Comparison of ENCODE assay signal across 8 mouse cellular contexts in the genomic region with DNA sequence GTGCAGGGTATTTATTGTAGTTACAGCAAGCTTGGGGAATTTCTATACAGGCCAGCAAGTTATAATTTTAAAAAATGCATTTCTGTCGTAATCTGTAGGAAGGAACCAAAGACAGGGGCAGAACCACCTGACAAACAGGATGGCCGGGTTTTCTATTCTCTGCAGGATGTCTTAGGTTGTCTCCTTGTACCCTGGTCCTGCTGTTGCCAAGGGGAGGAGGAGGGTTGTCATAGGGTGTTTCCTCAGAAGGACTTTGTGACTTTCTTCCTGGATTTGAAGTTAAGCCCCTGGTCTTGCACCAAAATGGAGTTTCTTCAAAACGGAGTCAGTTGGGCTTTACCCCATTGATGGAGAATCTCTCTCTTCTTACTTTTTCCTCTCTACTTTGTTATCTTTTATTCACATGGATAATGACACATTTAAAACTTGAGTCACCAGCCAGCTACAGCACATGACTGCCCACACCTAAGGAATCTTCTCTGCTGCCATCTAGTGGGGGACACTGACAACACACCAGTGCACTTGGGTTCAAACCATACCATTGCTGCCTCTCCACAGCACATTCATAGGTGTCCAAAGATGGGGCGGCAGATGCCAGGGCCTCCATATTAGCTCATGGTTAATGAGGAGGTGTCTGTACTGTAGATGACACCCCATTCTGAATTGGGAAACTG. TPM values are rescaled to one million over a fixed set of nuclear protein-coding genes. Genes with fewer than 3 reads are reported as not detected.
DNase-seq lines count a peak whose midpoint lies in the region; ATAC-seq lines count a peak whose summit lies in the region.

No protein-coding gene starts in this region.

- 62% methylated on average over 4 of the region's 4 CpGs for WGBS in embryonic facial prominence, embryonic 14.5 days
- 57% methylated on average over 4 of the region's 4 CpGs for WGBS in heart, embryonic 12.5 days
- WGBS in kidney, embryonic 16.5 days: 66% methylated on average over 4 of the region's 4 CpGs
- 63% methylated on average over 4 of the region's 4 CpGs for WGBS in liver, embryonic 11.5 days
- WGBS in neural tube, embryonic 11.5 days: 68% methylated on average over 4 of the region's 4 CpGs
- 66% methylated on average over 4 of the region's 4 CpGs for WGBS in stomach, embryonic 14.5 days

- H3K27me3 ChIP-seq in embryonic facial prominence, embryonic 14.5 days (replicated peaks; ENCODE audit: control insufficient read depth, insufficient read depth, low read length): no peaks in the 10 kb centered on the region
- H3K27me3 ChIP-seq in heart, embryonic 12.5 days (replicated peaks): no peaks in the 10 kb centered on the region
- no peaks in the 10 kb centered on the region for H3K27me3 ChIP-seq in kidney, embryonic 16.5 days (ENCODE audit: insufficient read depth, low read length)
- no peaks in the 10 kb centered on the region for H3K27me3 ChIP-seq in liver, embryonic 11.5 days (replicated peaks; ENCODE audit: control insufficient read depth, insufficient read depth, low read length)
- no peaks in the 10 kb centered on the region for H3K27me3 ChIP-seq in neural tube, embryonic 11.5 days (ENCODE audit: control insufficient read depth, insufficient read depth, low read length)
- H3K27me3 ChIP-seq in stomach, embryonic 14.5 days (ENCODE audit: control insufficient read depth, insufficient read depth, low read length): no peaks in the 10 kb centered on the region

- H3K9me3 ChIP-seq in embryonic facial prominence, embryonic 14.5 days (ENCODE audit: control insufficient read depth, low read length): no peaks in the 10 kb centered on the region
- H3K9me3 ChIP-seq in heart, embryonic 12.5 days (replicated peaks): 0 out of 2 replicates have a peak, but pooled peaks cover 4% of the 10 kb centered on the region
- no peaks in the 10 kb centered on the region for H3K9me3 ChIP-seq in kidney, embryonic 16.5 days (ENCODE audit: low read length)
- no peaks in the 10 kb centered on the region for H3K9me3 ChIP-seq in liver, embryonic 11.5 days (ENCODE audit: control insufficient read depth, low read length)
- no peaks in the 10 kb centered on the region for H3K9me3 ChIP-seq in neural tube, embryonic 11.5 days (ENCODE audit: control insufficient read depth, low read length)
- H3K9me3 ChIP-seq in stomach, embryonic 14.5 days (ENCODE audit: control insufficient read depth, low read depth, low read length): no peaks in the 10 kb centered on the region

- no peak overlapping the region for H3K27ac ChIP-seq in embryonic facial prominence, embryonic 14.5 days (replicated peaks; ENCODE audit: low read depth, low read length)
- H3K27ac ChIP-seq in heart, embryonic 12.5 days (ENCODE audit: poor library complexity, severe bottlenecking): no peak overlapping the region
- no peak overlapping the region for H3K27ac ChIP-seq in kidney, embryonic 16.5 days (ENCODE audit: low read length)
- H3K27ac ChIP-seq in liver, embryonic 11.5 days (ENCODE audit: low read depth, low read length): no peak overlapping the region
- no peak overlapping the region for H3K27ac ChIP-seq in neural tube, embryonic 11.5 days (ENCODE audit: low read depth, low read length)
- H3K27ac ChIP-seq in stomach, embryonic 14.5 days (ENCODE audit: low read length): no peak overlapping the region

- no peak overlapping the region for H3K4me3 ChIP-seq in embryonic facial prominence, embryonic 14.5 days (ENCODE audit: low read depth, low read length)
- no peak overlapping the region for H3K4me3 ChIP-seq in heart, embryonic 12.5 days
- H3K4me3 ChIP-seq in kidney, embryonic 16.5 days (ENCODE audit: low read length): no peak overlapping the region
- H3K4me3 ChIP-seq in liver, embryonic 11.5 days (ENCODE audit: low read depth, low read length): no peak overlapping the region
- H3K4me3 ChIP-seq in neural tube, embryonic 11.5 days (ENCODE audit: low read depth, low read length): no peak overlapping the region
- no peak overlapping the region for H3K4me3 ChIP-seq in stomach, embryonic 14.5 days (ENCODE audit: low read depth, low read length)

- ATAC-seq in embryonic facial prominence, embryonic 14.5 days (ENCODE audit: low read depth): peak; percentile 65; the same call in 1 of the 2 replicates
- peak; percentile 51 for ATAC-seq in heart, embryonic 12.5 days (ENCODE audit: insufficient number of reproducible peaks, low FRiP score)
- ATAC-seq in kidney, embryonic 16.5 days (ENCODE audit: low FRiP score, low TSS enrichment): peak; percentile 49; the same call in 1 of the 2 replicates
- 0 out of 2 replicates have a peak, but pooled peaks have one; percentile 36 for ATAC-seq in liver, embryonic 11.5 days (replicated peaks; ENCODE audit: low FRiP score)
- peak; percentile 31; the same call in 1 of the 2 replicates for ATAC-seq in neural tube, embryonic 11.5 days (ENCODE audit: insufficient read depth, low FRiP score, low TSS enrichment)
- ATAC-seq in stomach, embryonic 14.5 days (ENCODE audit: insufficient number of reproducible peaks, insufficient read depth, low FRiP score, low read depth): 0 out of 2 replicates have a peak, but pooled peaks have one; percentile 46

- H3K9ac ChIP-seq in embryonic facial prominence, embryonic 14.5 days (ENCODE audit: low read depth, low read length): no peak overlapping the region
- H3K9ac ChIP-seq in heart, embryonic 12.5 days: no peak overlapping the region
- H3K9ac ChIP-seq in kidney, embryonic 16.5 days (replicated peaks; ENCODE audit: low read length): no peak overlapping the region
- no peak overlapping the region for H3K9ac ChIP-seq in liver, embryonic 11.5 days (ENCODE audit: low read depth, low read length)
- no peak overlapping the region for H3K9ac ChIP-seq in neural tube, embryonic 11.5 days (ENCODE audit: low read length)
- no peak overlapping the region for H3K9ac ChIP-seq in stomach, embryonic 14.5 days (replicated peaks; ENCODE audit: low read depth, low read length)

- peak; percentile 74 for DNase-seq in A20 (ENCODE audit: low read depth, low spot score)
- peak; percentile 81 to 87 for DNase-seq in adrenal gland, postnatal 36 days
- DNase-seq in embryonic facial prominence, embryonic 14.5 days (ENCODE audit: low spot score): peak; percentile 80
- no peak for DNase-seq in liver, embryonic 11.5 days (ENCODE audit: low spot score)
- peak; percentile 68 for DNase-seq in neural tube, embryonic 11.5 days (ENCODE audit: low spot score)

- no peak overlapping the region for H3K4me2 ChIP-seq in embryonic facial prominence, embryonic 14.5 days (ENCODE audit: low read depth, low read length)
- no peak overlapping the region for H3K4me2 ChIP-seq in heart, embryonic 12.5 days
- H3K4me2 ChIP-seq in kidney, embryonic 16.5 days (replicated peaks; ENCODE audit: low read depth, low read length): no peak overlapping the region
- no peak overlapping the region for H3K4me2 ChIP-seq in liver, embryonic 11.5 days
- H3K4me2 ChIP-seq in neural tube, embryonic 11.5 days (ENCODE audit: low read depth): no peak overlapping the region
- H3K4me2 ChIP-seq in stomach, embryonic 14.5 days (replicated peaks; ENCODE audit: low read depth, low read length): no peak overlapping the region

- no peaks in the 10 kb centered on the region for H3K4me1 ChIP-seq in embryonic facial prominence, embryonic 14.5 days (ENCODE audit: control insufficient read depth, insufficient read depth, low read length)
- no peaks in the 10 kb centered on the region for H3K4me1 ChIP-seq in heart, embryonic 12.5 days (replicated peaks)
- H3K4me1 ChIP-seq in kidney, embryonic 16.5 days (ENCODE audit: insufficient read depth, low read length): no peaks in the 10 kb centered on the region
- H3K4me1 ChIP-seq in liver, embryonic 11.5 days (replicated peaks; ENCODE audit: control insufficient read depth, insufficient read depth, low read length): no peaks in the 10 kb centered on the region
- H3K4me1 ChIP-seq in neural tube, embryonic 11.5 days (ENCODE audit: control insufficient read depth, insufficient read depth, low read length): no peaks in the 10 kb centered on the region
- H3K4me1 ChIP-seq in stomach, embryonic 14.5 days (ENCODE audit: control insufficient read depth, insufficient read depth, low read length): no peaks in the 10 kb centered on the region

- H3K36me3 ChIP-seq in embryonic facial prominence, embryonic 14.5 days (ENCODE audit: control insufficient read depth, insufficient read depth, low read length): no peaks in the 10 kb centered on the region
- no peaks in the 10 kb centered on the region for H3K36me3 ChIP-seq in heart, embryonic 12.5 days
- H3K36me3 ChIP-seq in kidney, embryonic 16.5 days (ENCODE audit: insufficient read depth, low read length): no peaks in the 10 kb centered on the region
- no peaks in the 10 kb centered on the region for H3K36me3 ChIP-seq in liver, embryonic 11.5 days (ENCODE audit: control insufficient read depth, insufficient read depth, low read length)
- no peaks in the 10 kb centered on the region for H3K36me3 ChIP-seq in neural tube, embryonic 11.5 days (ENCODE audit: control insufficient read depth, insufficient read depth, low read length)
- no peaks in the 10 kb centered on the region for H3K36me3 ChIP-seq in stomach, embryonic 14.5 days (ENCODE audit: control insufficient read depth, insufficient read depth, low read length)

RNA-seq across cellular contexts. Expression of a gene that starts 7.4 kb away (rescaled TPM):
- total RNA-seq in adrenal gland, postnatal 36 days (2021): 1 to 10 TPM in 1 of 2 experiments, under 1 TPM in 1; 0.96 to 4.6 TPM
- 0.13 and 0.38 TPM in 2 replicates for polyA plus RNA-seq in embryonic facial prominence, embryonic 14.5 days (2014; fragmentation: Nextera tagmentation; extraction: Ambion mirVana)
- polyA plus RNA-seq in heart, embryonic 12.5 days (2016; fragmentation: Nextera tagmentation; extraction: Ambion mirVana): 0.36 and 0.64 TPM in 2 replicates
- polyA plus RNA-seq in kidney, embryonic 16.5 days (2015; fragmentation: Nextera tagmentation; extraction: Ambion mirVana): 8.0 and 11.5 TPM in 2 replicates
- polyA plus RNA-seq in liver, embryonic 11.5 days (2014; fragmentation: Nextera tagmentation; extraction: Ambion mirVana): 8.4 and 8.5 TPM in 2 replicates
- polyA plus RNA-seq in neural tube, embryonic 11.5 days (2014; fragmentation: Nextera tagmentation; extraction: Ambion mirVana): 0.13 and 0.14 TPM in 2 replicates
- 0.33 and 0.70 TPM in 2 replicates for polyA plus RNA-seq in stomach, embryonic 14.5 days (2014; fragmentation: Nextera tagmentation; extraction: Ambion mirVana)

RNA-seq across cellular contexts. Expression of a gene that starts 7.9 kb away (rescaled TPM):
- not detected for total RNA-seq in adrenal gland, postnatal 36 days (2021)
- not detected in 2 replicates for polyA plus RNA-seq in embryonic facial prominence, embryonic 14.5 days (2014; fragmentation: Nextera tagmentation; extraction: Ambion mirVana)
- not detected in 2 replicates for polyA plus RNA-seq in heart, embryonic 12.5 days (2016; fragmentation: Nextera tagmentation; extraction: Ambion mirVana)
- polyA plus RNA-seq in kidney, embryonic 16.5 days (2015; fragmentation: Nextera tagmentation; extraction: Ambion mirVana): not detected in 2 replicates
- polyA plus RNA-seq in liver, embryonic 11.5 days (2014; fragmentation: Nextera tagmentation; extraction: Ambion mirVana): not detected in 2 replicates
- polyA plus RNA-seq in neural tube, embryonic 11.5 days (2014; fragmentation: Nextera tagmentation; extraction: Ambion mirVana): not detected in 2 replicates
- polyA plus RNA-seq in stomach, embryonic 14.5 days (2014; fragmentation: Nextera tagmentation; extraction: Ambion mirVana): not detected in 2 replicates

RNA-seq across cellular contexts. Expression of a gene that starts 21.1 kb away (rescaled TPM):
- total RNA-seq in adrenal gland, postnatal 36 days (2021): 1 to 10 TPM in 1 of 2 experiments, not detected in 1; 1.3 TPM
- 0.13 TPM in 1 of 2 replicates, not detected in the other for polyA plus RNA-seq in embryonic facial prominence, embryonic 14.5 days (2014; fragmentation: Nextera tagmentation; extraction: Ambion mirVana)
- polyA plus RNA-seq in heart, embryonic 12.5 days (2016; fragmentation: Nextera tagmentation; extraction: Ambion mirVana): 0.27 and 0.64 TPM in 2 replicates
- 2.6 and 3.4 TPM in 2 replicates for polyA plus RNA-seq in kidney, embryonic 16.5 days (2015; fragmentation: Nextera tagmentation; extraction: Ambion mirVana)
- polyA plus RNA-seq in liver, embryonic 11.5 days (2014; fragmentation: Nextera tagmentation; extraction: Ambion mirVana): 3.0 and 3.8 TPM in 2 replicates
- polyA plus RNA-seq in neural tube, embryonic 11.5 days (2014; fragmentation: Nextera tagmentation; extraction: Ambion mirVana): 0.12 and 0.20 TPM in 2 replicates
- 0.29 TPM in 1 of 2 replicates, not detected in the other for polyA plus RNA-seq in stomach, embryonic 14.5 days (2014; fragmentation: Nextera tagmentation; extraction: Ambion mirVana)

RNA-seq across cellular contexts. Expression of a gene that starts 21.5 kb away (rescaled TPM):
- total RNA-seq in adrenal gland, postnatal 36 days (2021): 10 to 100 TPM in 1 of 2 experiments, 1 to 10 TPM in 1; 5.0 to 22.7 TPM
- polyA plus RNA-seq in embryonic facial prominence, embryonic 14.5 days (2014; fragmentation: Nextera tagmentation; extraction: Ambion mirVana): 40.2 and 41.4 TPM in 2 replicates
- 20.0 and 21.3 TPM in 2 replicates for polyA plus RNA-seq in heart, embryonic 12.5 days (2016; fragmentation: Nextera tagmentation; extraction: Ambion mirVana)
- 69.0 and 69.8 TPM in 2 replicates for polyA plus RNA-seq in kidney, embryonic 16.5 days (2015; fragmentation: Nextera tagmentation; extraction: Ambion mirVana)
- 42.9 and 44.2 TPM in 2 replicates for polyA plus RNA-seq in liver, embryonic 11.5 days (2014; fragmentation: Nextera tagmentation; extraction: Ambion mirVana)
- 62.4 and 74.8 TPM in 2 replicates for polyA plus RNA-seq in neural tube, embryonic 11.5 days (2014; fragmentation: Nextera tagmentation; extraction: Ambion mirVana)
- 44.4 and 48.8 TPM in 2 replicates for polyA plus RNA-seq in stomach, embryonic 14.5 days (2014; fragmentation: Nextera tagmentation; extraction: Ambion mirVana)

RNA-seq across cellular contexts. Expression of a gene that starts 38.3 kb away (rescaled TPM):
- total RNA-seq in adrenal gland, postnatal 36 days (2021): under 1 TPM; 0.23 to 0.40 TPM
- not detected in 2 replicates for polyA plus RNA-seq in embryonic facial prominence, embryonic 14.5 days (2014; fragmentation: Nextera tagmentation; extraction: Ambion mirVana)
- 0.22 TPM in 1 of 2 replicates, not detected in the other for polyA plus RNA-seq in heart, embryonic 12.5 days (2016; fragmentation: Nextera tagmentation; extraction: Ambion mirVana)
- not detected in 2 replicates for polyA plus RNA-seq in kidney, embryonic 16.5 days (2015; fragmentation: Nextera tagmentation; extraction: Ambion mirVana)
- not detected in 2 replicates for polyA plus RNA-seq in liver, embryonic 11.5 days (2014; fragmentation: Nextera tagmentation; extraction: Ambion mirVana)
- polyA plus RNA-seq in neural tube, embryonic 11.5 days (2014; fragmentation: Nextera tagmentation; extraction: Ambion mirVana): not detected in 2 replicates
- not detected in 2 replicates for polyA plus RNA-seq in stomach, embryonic 14.5 days (2014; fragmentation: Nextera tagmentation; extraction: Ambion mirVana)
